Mouse (Mus musculus): ENCODE data around the gene Sept3.

Gene Sept3

GRCm38 (mm10) chr15:82341036-82341501, 66.4 kb downstream of the Sept3 start:
- DNase-seq, result peak; percentile 73 to 82

GRCm38 (mm10) chr15:82341675-82342542, 67.2 kb downstream of the Sept3 start:
- no peak for DNase-seq

- no peak for DNase-seq
These were observed 67.8 kb downstream of the Sept3 start for GRCm38 (mm10) chr15:82342543-82342935.

- DNase-seq, result peak in 1 of 2 experiments; percentile 29
These were observed 68.9 kb downstream of the Sept3 start for GRCm38 (mm10) chr15:82343368-82344287.

Measured in lung, postnatal 4 days (tissue).